Mouse (Mus musculus) forebrain, embryonic 11.5 days (tissue): ENCODE measurements around the gene Scfd2. TPM values are rescaled to one million over a fixed set of nuclear protein-coding genes. Genes with fewer than 3 reads are reported as not detected.

ENCODE experiments used
- ATAC-seq: fragments of 200-750 bp; cut with Nextera tagmentation; replicated peaks from 2 replicates; pipeline ENCODE4 v1.8.0; 2017; ENCODE audit warnings: moderate TSS enrichment; ENCODE audit not compliant: low FRiP score
- DNase-seq: peaks from one replicate; pipeline ENCODE4 v3.0.0-alpha.2; 2017; ENCODE audit warnings: low spot score
- H3K27ac ChIP-seq: fragments of 300-500 bp; sonication (generic); 2 replicates; pipeline ENCODE4 v1.5.1; 2014; ENCODE audit warnings: low read depth, low read length
- H3K27me3 ChIP-seq: fragments of 300-500 bp; sonication (generic); 2 replicates; pipeline ENCODE4 v1.6.1; 2014; ENCODE audit warnings: mild to moderate bottlenecking, low read length, mixed read lengths; ENCODE audit not compliant: control insufficient read depth, insufficient read depth
- H3K36me3 ChIP-seq: fragments of 300-500 bp; sonication (generic); 2 replicates; pipeline ENCODE4 v1.6.1; 2014; ENCODE audit warnings: mild to moderate bottlenecking, low read length, moderate library complexity, mixed read lengths; ENCODE audit not compliant: control insufficient read depth, insufficient read depth
- H3K4me1 ChIP-seq: fragments of 300-500 bp; sonication (generic); replicated peaks from 2 replicates; pipeline ENCODE4 v1.6.1; 2014; ENCODE audit warnings: low read length, mixed read lengths; ENCODE audit not compliant: control insufficient read depth, insufficient read depth
- H3K4me2 ChIP-seq: fragments of 300-500 bp; sonication (generic); 2 replicates; pipeline ENCODE4 v1.6.1; 2014; ENCODE audit warnings: low read depth, mild to moderate bottlenecking, low read length, moderate library complexity, mixed read lengths; ENCODE audit not compliant: severe bottlenecking
- H3K4me3 ChIP-seq: fragments of 300-500 bp; sonication (generic); 2 replicates; pipeline ENCODE4 v1.5.1; 2014; ENCODE audit warnings: low read depth, low read length
- H3K9ac ChIP-seq: fragments of 300-500 bp; sonication (generic); 2 replicates; pipeline ENCODE4 v1.6.1; 2014; ENCODE audit warnings: low read length
- H3K9me3 ChIP-seq: fragments of 300-500 bp; sonication (generic); 2 replicates; pipeline ENCODE4 v1.6.1; 2016; ENCODE audit warnings: low read length, mixed read lengths; ENCODE audit not compliant: control insufficient read depth
- WGBS: fragments of 180-500 bp; shearing (Covaris S2); extraction: QIAGEN DNeasy Blood & Tissue Kit; methylation state at CpG from one replicate; pipeline ENCODE4 v1.1.7; 2014; 5-methylcytosine and 5-hydroxymethylcytosine counted together
- polyA plus RNA-seq: library from polyadenylated mRNA; unstranded; fragments of >200 nt; fragmentation: Nextera tagmentation; extraction: Ambion mirVana; gene quantifications from 2 replicates; pipeline ENCODE4 v1.2.1, GENCODE M21; 2014

Gene Scfd2
- polyA plus RNA-seq, 1 experiment from 2014 or later, result 13.3 TPM

DNA sequence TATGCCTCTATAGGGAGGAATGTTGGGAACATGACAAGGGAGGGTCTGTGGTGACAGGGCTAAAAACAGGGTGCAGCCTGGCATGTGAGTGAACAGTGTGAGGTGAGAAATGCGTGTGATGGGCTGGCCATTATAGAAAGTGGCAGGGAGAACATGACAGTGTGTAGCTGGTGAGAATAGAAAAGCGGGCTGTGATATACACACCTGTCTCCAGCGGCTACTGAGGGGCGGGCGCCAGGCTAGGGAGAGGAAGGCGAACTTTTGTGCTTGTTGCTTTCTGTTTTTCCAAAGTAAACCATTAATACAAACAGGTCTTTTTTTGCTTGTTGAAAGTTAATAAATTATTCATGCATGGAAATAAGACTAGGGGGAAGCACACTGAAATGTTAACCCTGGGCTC lies 304.2 kb downstream of the Scfd2 start:
- ATAC-seq (no peak), DNase-seq (no peak)
- no peak overlapping the region for H3K4me2 ChIP-seq
- H3K9me3 ChIP-seq, result no peaks in the 10 kb centered on the region
- no peaks in the 10 kb centered on the region for H3K36me3 ChIP-seq
- H3K4me3 ChIP-seq, result no peak overlapping the region
- H3K27me3 ChIP-seq, result no peaks in the 10 kb centered on the region
- WGBS, result 97% methylated on average over 6 of the region's 6 CpGs
- H3K27ac ChIP-seq, result no peak overlapping the region
- no peaks in the 10 kb centered on the region; the same call in 1 of the 2 replicates for H3K4me1 ChIP-seq
- no peak overlapping the region for H3K9ac ChIP-seq

DNA sequence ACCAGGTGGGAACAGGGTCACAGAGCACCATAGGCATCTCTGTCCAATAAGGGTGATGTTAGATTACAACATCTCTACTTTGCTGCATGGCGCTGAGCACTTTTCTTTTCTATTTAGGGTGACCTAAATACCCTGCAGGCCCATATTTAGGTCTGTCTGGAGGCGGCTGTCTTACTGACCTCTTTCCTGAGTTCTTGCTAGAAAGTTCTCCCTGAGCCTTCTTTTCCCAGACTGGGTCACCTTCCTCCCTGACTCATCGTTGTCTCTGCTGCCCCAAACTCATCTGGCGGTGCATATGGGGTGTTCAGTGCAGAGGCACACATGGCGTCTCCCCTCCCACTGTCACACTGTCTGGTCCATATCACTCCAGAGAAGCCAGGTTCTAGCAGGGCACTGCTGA lies 305.4 kb downstream of the Scfd2 start:
- H3K4me2 ChIP-seq, result no peak overlapping the region
- H3K27me3 ChIP-seq, result no peaks in the 10 kb centered on the region
- DNase-seq (no peak), ATAC-seq (no peak)
- no peak overlapping the region for H3K9ac ChIP-seq
- H3K4me3 ChIP-seq, result no peak overlapping the region
- H3K9me3 ChIP-seq, result no peaks in the 10 kb centered on the region
- 94% methylated on average over 5 of the region's 5 CpGs for WGBS
- no peak overlapping the region for H3K27ac ChIP-seq
- no peaks in the 10 kb centered on the region; the same call in 1 of the 2 replicates for H3K4me1 ChIP-seq
- no peaks in the 10 kb centered on the region for H3K36me3 ChIP-seq

GRCm38 (mm10) chr5:74224480-74224879 lies 307.1 kb downstream of the Scfd2 start:
- WGBS, result 93% methylated on average over 6 of the region's 6 CpGs
- no peak overlapping the region for H3K4me3 ChIP-seq
- no peak overlapping the region for H3K9ac ChIP-seq
- no peak overlapping the region for H3K27ac ChIP-seq
- no peaks in the 10 kb centered on the region for H3K27me3 ChIP-seq
- no peaks in the 10 kb centered on the region for H3K4me1 ChIP-seq
- no peak overlapping the region for H3K4me2 ChIP-seq
- ATAC-seq (no peak), DNase-seq (no peak)
- H3K36me3 ChIP-seq, result no peaks in the 10 kb centered on the region
- H3K9me3 ChIP-seq, result no peaks in the 10 kb centered on the region

- no peaks in the 10 kb centered on the region for H3K36me3 ChIP-seq
- ATAC-seq, result no peak
- WGBS, result 86% methylated on average over 4 of the region's 4 CpGs
- H3K4me1 ChIP-seq, result no peaks in the 10 kb centered on the region
- H3K27me3 ChIP-seq, result no peaks in the 10 kb centered on the region
- H3K4me2 ChIP-seq, result no peak overlapping the region
- H3K27ac ChIP-seq, result no peak overlapping the region
- no peak overlapping the region for H3K9ac ChIP-seq
- no peaks in the 10 kb centered on the region for H3K9me3 ChIP-seq
- no peak overlapping the region for H3K4me3 ChIP-seq
- no peak for DNase-seq
Measured at GRCm38 (mm10) chr5:74222626-74223025, 308.9 kb downstream of the Scfd2 start.

DNA sequence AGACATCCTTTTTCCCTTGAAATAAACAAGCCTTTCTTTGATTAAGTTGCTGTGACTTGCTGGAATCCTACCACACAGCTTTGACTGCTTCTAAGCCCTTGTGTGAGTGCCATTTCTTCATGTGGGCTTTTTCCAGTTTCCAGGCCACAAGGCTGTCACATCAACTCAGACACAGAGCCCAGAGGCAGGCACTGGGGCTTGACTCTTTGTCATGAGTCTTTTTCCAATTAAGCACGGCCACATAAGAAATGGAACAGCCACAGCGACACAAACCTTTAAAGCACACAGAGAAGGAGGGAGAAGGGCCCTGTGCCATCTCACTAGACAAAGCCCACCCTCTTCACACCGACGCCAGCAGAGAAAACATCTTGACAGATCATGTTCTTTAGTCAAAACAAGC lies 313.0 kb downstream of the Scfd2 start:
- Histone ChIP-seq H3K4me3 (no peak overlapping the region), H3K4me1 (peaks cover 11% of the 10 kb centered on the region), H3K27ac (no peak overlapping the region), H3K9me3 (no peaks in the 10 kb centered on the region), H3K27me3 (no peaks in the 10 kb centered on the region), H3K36me3 (no peaks in the 10 kb centered on the region), H3K9ac (no peak overlapping the region), H3K4me2 (no peak overlapping the region)
- WGBS, result 64% methylated on average over 4 of the region's 4 CpGs
- DNase-seq (no peak), ATAC-seq (no peak)

- WGBS, result 19% methylated on average over 4 of the region's 4 CpGs
- H3K4me2 ChIP-seq, result peak overlapping the region; percentile 18; the same call in 1 of the 2 replicates
- no peaks in the 10 kb centered on the region for H3K36me3 ChIP-seq
- H3K4me1 ChIP-seq, result peaks cover 11% of the 10 kb centered on the region
- no peaks in the 10 kb centered on the region for H3K9me3 ChIP-seq
- no peaks in the 10 kb centered on the region for H3K27me3 ChIP-seq
- peak overlapping the region; percentile 34; the same call in 1 of the 2 replicates for H3K27ac ChIP-seq
- H3K4me3 ChIP-seq, result no peak overlapping the region
- no peak overlapping the region for H3K9ac ChIP-seq
- ATAC-seq (peak; percentile 60), DNase-seq (no peak)
Measured at GRCm38 (mm10) chr5:74215125-74215524, 316.4 kb downstream of the Scfd2 start.

GRCm38 (mm10) chr5:74214501-74215110 lies 317.0 kb downstream of the Scfd2 start:
- Histone ChIP-seq H3K4me2 (peak overlapping the region; percentile 29; the same call in 1 of the 2 replicates), H3K36me3 (no peaks in the 10 kb centered on the region), H3K27me3 (no peaks in the 10 kb centered on the region), H3K9ac (peak overlapping the region; percentile 37; the same call in 1 of the 2 replicates), H3K4me3 (no peak overlapping the region), H3K4me1 (peaks cover 11% of the 10 kb centered on the region), H3K27ac (peak overlapping the region; percentile 83), H3K9me3 (no peaks in the 10 kb centered on the region)
- DNase-seq, result peak; percentile 74
- 4% methylated on average over 7 of the region's 7 CpGs for WGBS
- ATAC-seq, result peak; percentile 76

DNA sequence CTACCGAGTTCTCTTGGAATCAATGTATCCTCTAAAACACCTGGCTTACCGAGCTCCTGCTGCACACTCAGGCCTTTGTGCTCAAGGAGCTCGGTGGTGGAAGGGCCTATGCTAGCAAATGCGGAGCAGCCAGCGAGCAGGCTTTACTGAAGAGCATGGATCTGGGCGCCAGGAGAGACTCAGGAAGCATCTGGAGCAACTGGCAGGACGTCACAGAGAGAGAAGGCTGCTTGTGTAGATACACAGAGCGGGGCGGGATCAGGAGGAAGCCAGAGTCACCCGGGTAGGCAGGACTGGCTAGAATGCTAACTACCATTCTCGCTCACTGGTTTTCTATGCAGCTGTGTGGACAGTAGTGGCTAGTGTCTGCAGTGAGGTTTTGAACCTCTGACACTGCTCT lies 320.2 kb downstream of the Scfd2 start:
- ATAC-seq (no peak), DNase-seq (no peak)
- H3K9me3 ChIP-seq, result no peaks in the 10 kb centered on the region
- no peak overlapping the region for H3K4me2 ChIP-seq
- H3K9ac ChIP-seq, result no peak overlapping the region
- no peaks in the 10 kb centered on the region for H3K27me3 ChIP-seq
- H3K4me1 ChIP-seq, result peaks cover 11% of the 10 kb centered on the region
- no peaks in the 10 kb centered on the region for H3K36me3 ChIP-seq
- no peak overlapping the region for H3K4me3 ChIP-seq
- H3K27ac ChIP-seq, result no peak overlapping the region
- 79% methylated on average over 11 of the region's 11 CpGs for WGBS

DNA sequence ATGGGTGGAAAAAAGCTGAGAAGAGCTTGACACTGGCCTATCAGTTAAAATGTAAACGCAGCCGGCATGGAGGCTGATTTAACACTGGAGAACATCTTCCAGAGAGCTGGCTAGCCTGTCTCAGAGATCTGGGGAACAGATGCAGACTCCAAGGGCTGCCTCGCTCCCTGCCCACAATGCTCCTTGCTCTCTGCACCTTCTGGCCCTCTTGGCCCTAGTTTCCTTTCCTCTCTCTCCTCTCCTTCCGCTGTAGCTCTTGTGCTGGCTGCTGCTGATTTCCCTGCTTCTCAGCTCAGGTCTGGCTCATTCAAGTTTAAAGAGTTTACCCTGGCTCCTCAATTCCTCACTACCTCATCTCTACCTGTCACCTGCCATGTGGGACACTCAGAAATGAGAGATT lies 321.9 kb downstream of the Scfd2 start:
- Histone ChIP-seq H3K27ac (no peak overlapping the region), H3K4me1 (peaks cover 8% of the 10 kb centered on the region; the same call in 1 of the 2 replicates), H3K4me2 (no peak overlapping the region), H3K4me3 (no peak overlapping the region), H3K36me3 (no peaks in the 10 kb centered on the region), H3K9ac (no peak overlapping the region), H3K9me3 (no peaks in the 10 kb centered on the region), H3K27me3 (no peaks in the 10 kb centered on the region)
- WGBS, result 78% methylated on average over 4 of the region's 4 CpGs
- no peak for DNase-seq
- no peak for ATAC-seq
